Mouse (Mus musculus): ENCODE results near the gene Tbpl2. TPM values are rescaled to one million over a fixed set of nuclear protein-coding genes. Genes with fewer than 3 reads are reported as not detected.

Gene Tbpl2
- total RNA-seq (2014; rRNA removed) (not detected in 2 replicates), polyA plus RNA-seq (2015; fragmentation: Nextera tagmentation; extraction: Ambion mirVana) (not detected in 2 replicates)

- no peaks in the 10 kb centered on the region for H3K4me1 ChIP-seq (ENCODE audit: insufficient read depth)
- no peak within 1 kb of the TSS for H3K9ac ChIP-seq
- WGBS: 68% methylated on average over 4 of the region's 4 CpGs
- DNase-seq: no peak
- H3K4me3 ChIP-seq (ENCODE audit: low read depth, low read length): no peak within 1 kb of the TSS
- H3K27ac ChIP-seq (ENCODE audit: low read depth, low read length): no peak within 1 kb of the TSS
- no peaks in the 10 kb centered on the region for H3K27me3 ChIP-seq (ENCODE audit: insufficient read depth, low read length)
- no peaks in the 10 kb centered on the region for H3K36me3 ChIP-seq (ENCODE audit: insufficient read depth)
- TF ChIP-seq CTCF (IDR thresholded peaks at IDR 0.05; ENCODE audit: low read depth): no peak
- ATAC-seq: no peak
- H3K4me2 ChIP-seq (ENCODE audit: low read depth): no peak within 1 kb of the TSS
- no peaks in the 10 kb centered on the region for H3K9me3 ChIP-seq (ENCODE audit: low read length)
Observed at GRCm38 (mm10) chr2:24096495-24096894, at the start of gene Tbpl2. Gene Tbpl2 (minus strand): TSS chr2:24096595.

- H3K27ac ChIP-seq (ENCODE audit: low read depth, low read length): no peak overlapping the region
- WGBS: 100% methylated on average over 1 of the region's 1 CpGs
- no peaks in the 10 kb centered on the region for H3K9me3 ChIP-seq (ENCODE audit: low read length)
- no peaks in the 10 kb centered on the region for H3K4me1 ChIP-seq (ENCODE audit: insufficient read depth)
- DNase-seq: no peak
- no peak for ATAC-seq
- H3K9ac ChIP-seq: no peak overlapping the region
- no peak overlapping the region for H3K4me2 ChIP-seq (ENCODE audit: low read depth)
- no peaks in the 10 kb centered on the region for H3K27me3 ChIP-seq (ENCODE audit: insufficient read depth, low read length)
- no peak overlapping the region for H3K4me3 ChIP-seq (ENCODE audit: low read depth, low read length)
- H3K36me3 ChIP-seq (ENCODE audit: insufficient read depth): no peaks in the 10 kb centered on the region
- TF ChIP-seq CTCF (IDR thresholded peaks at IDR 0.05; ENCODE audit: low read depth): no peak
Observed at GRCm38 (mm10) chr2:24134373-24134772, 38.0 kb upstream of the Tbpl2 start.

GRCm38 (mm10) chr2:24109085-24109484 lies 12.7 kb upstream of the Tbpl2 start:
- Histone ChIP-seq H3K36me3 (ENCODE audit: insufficient read depth) (no peaks in the 10 kb centered on the region), H3K27me3 (ENCODE audit: insufficient read depth, low read length) (no peaks in the 10 kb centered on the region), H3K4me1 (ENCODE audit: insufficient read depth) (no peaks in the 10 kb centered on the region), H3K4me3 (ENCODE audit: low read depth, low read length) (no peak overlapping the region), H3K9me3 (ENCODE audit: low read length) (no peaks in the 10 kb centered on the region), H3K4me2 (ENCODE audit: low read depth) (no peak overlapping the region), H3K9ac (no peak overlapping the region), H3K27ac (ENCODE audit: low read depth, low read length) (no peak overlapping the region)
- no peak for ATAC-seq
- no peak for DNase-seq
- TF ChIP-seq CTCF (IDR thresholded peaks at IDR 0.05; ENCODE audit: low read depth): no peak

- no peak overlapping the region for H3K4me2 ChIP-seq (ENCODE audit: low read depth)
- H3K36me3 ChIP-seq (ENCODE audit: insufficient read depth): no peaks in the 10 kb centered on the region
- no peak for DNase-seq
- no peaks in the 10 kb centered on the region for H3K27me3 ChIP-seq (ENCODE audit: insufficient read depth, low read length)
- ATAC-seq: no peak
- no peak overlapping the region for H3K27ac ChIP-seq (ENCODE audit: low read depth, low read length)
- H3K9ac ChIP-seq: no peak overlapping the region
- H3K4me1 ChIP-seq (ENCODE audit: insufficient read depth): no peaks in the 10 kb centered on the region
- TF ChIP-seq CTCF (IDR thresholded peaks at IDR 0.05; ENCODE audit: low read depth): no peak
- WGBS: 87% methylated on average over 4 of the region's 4 CpGs
- no peaks in the 10 kb centered on the region for H3K9me3 ChIP-seq (ENCODE audit: low read length)
- H3K4me3 ChIP-seq (ENCODE audit: low read depth, low read length): no peak overlapping the region
Observed at GRCm38 (mm10) chr2:24103619-24104289, 7.4 kb upstream of the Tbpl2 start.

GRCm38 (mm10) chr2:24090921-24091320 lies 5.5 kb downstream of the Tbpl2 start:
- 80% methylated on average over 1 of the region's 1 CpGs for WGBS
- ATAC-seq (no peak), DNase-seq (no peak)
- Histone ChIP-seq H3K9ac (no peak overlapping the region), H3K36me3 (ENCODE audit: insufficient read depth) (no peaks in the 10 kb centered on the region), H3K27me3 (ENCODE audit: insufficient read depth, low read length) (no peaks in the 10 kb centered on the region), H3K27ac (ENCODE audit: low read depth, low read length) (no peak overlapping the region), H3K4me1 (ENCODE audit: insufficient read depth) (no peaks in the 10 kb centered on the region), H3K4me3 (ENCODE audit: low read depth, low read length) (no peak overlapping the region), H3K4me2 (ENCODE audit: low read depth) (no peak overlapping the region), H3K9me3 (ENCODE audit: low read length) (no peaks in the 10 kb centered on the region)
- no peak for TF ChIP-seq CTCF (IDR thresholded peaks at IDR 0.05; ENCODE audit: low read depth)

GRCm38 (mm10) chr2:24050459-24050858 lies 45.9 kb downstream of the Tbpl2 start:
- no peak for TF ChIP-seq CTCF (IDR thresholded peaks at IDR 0.05; ENCODE audit: low read depth)
- H3K27me3 ChIP-seq (ENCODE audit: insufficient read depth, low read length): no peaks in the 10 kb centered on the region
- no peak for DNase-seq
- no peaks in the 10 kb centered on the region for H3K9me3 ChIP-seq (ENCODE audit: low read length)
- no peak overlapping the region for H3K4me2 ChIP-seq (ENCODE audit: low read depth)
- H3K9ac ChIP-seq: no peak overlapping the region
- no peak for ATAC-seq
- H3K4me1 ChIP-seq (ENCODE audit: insufficient read depth): no peaks in the 10 kb centered on the region
- no peak overlapping the region for H3K27ac ChIP-seq (ENCODE audit: low read depth, low read length)
- H3K4me3 ChIP-seq (ENCODE audit: low read depth, low read length): no peak overlapping the region
- WGBS: 77% methylated on average over 3 of the region's 3 CpGs
- H3K36me3 ChIP-seq (ENCODE audit: insufficient read depth): no peaks in the 10 kb centered on the region

- peak within 1 kb of the TSS; percentile 60 for H3K9ac ChIP-seq
- no peaks in the 10 kb centered on the region for H3K27me3 ChIP-seq (ENCODE audit: insufficient read depth, low read length)
- H3K4me1 ChIP-seq (ENCODE audit: insufficient read depth): no peaks in the 10 kb centered on the region
- TF ChIP-seq CTCF (IDR thresholded peaks at IDR 0.05; ENCODE audit: low read depth): no peak
- 43% methylated on average over 7 of the region's 7 CpGs for WGBS
- H3K4me3 ChIP-seq (ENCODE audit: low read depth, low read length): peak within 1 kb of the TSS; percentile 46
- DNase-seq (no peak), ATAC-seq (no peak)
- H3K9me3 ChIP-seq (ENCODE audit: low read length): no peaks in the 10 kb centered on the region
- peak within 1 kb of the TSS; percentile 47 for H3K27ac ChIP-seq (ENCODE audit: low read depth, low read length)
- H3K4me2 ChIP-seq (ENCODE audit: low read depth): peak within 1 kb of the TSS; percentile 63
- H3K36me3 ChIP-seq (ENCODE audit: insufficient read depth): no peaks in the 10 kb centered on the region
Observed at GRCm38 (mm10) chr2:24049344-24049990, 46.9 kb downstream of the Tbpl2 start, which contains the start of gene Hnmt. Gene Hnmt (minus strand): TSS chr2:24049394.

Measured in forebrain, postnatal 0 days (tissue).